Mouse (Mus musculus) stomach, embryonic 16.5 days (tissue): ENCODE data around the gene Plcb1. TPM values are rescaled to one million over a fixed set of nuclear protein-coding genes. Genes with fewer than 3 reads are reported as not detected.

Experiments
- ATAC-seq: fragments of 200-750 bp; cut with Nextera tagmentation; 2 replicates; pipeline ENCODE4 v1.8.0; 2017; ENCODE audit warnings: moderate number of reproducible peaks, moderate TSS enrichment; ENCODE audit not compliant: insufficient read depth, low FRiP score
- H3K27ac ChIP-seq: fragments of 300-500 bp; sonication (generic); 2 replicates; pipeline ENCODE4 v1.5.1; 2014; ENCODE audit warnings: low read length
- H3K27me3 ChIP-seq: fragments of 300-500 bp; sonication (generic); 2 replicates; pipeline ENCODE4 v1.6.1; 2014; ENCODE audit warnings: low read length, control low read depth, mixed read lengths; ENCODE audit not compliant: control insufficient read depth, insufficient read depth
- H3K36me3 ChIP-seq: fragments of 300-500 bp; sonication (generic); 2 replicates; pipeline ENCODE4 v1.6.1; 2014; ENCODE audit warnings: low read length; ENCODE audit not compliant: control insufficient read depth, insufficient read depth
- H3K4me1 ChIP-seq: fragments of 300-500 bp; sonication (generic); 2 replicates; pipeline ENCODE4 v1.6.1; 2014; ENCODE audit warnings: low read length, control low read depth, mixed read lengths; ENCODE audit not compliant: control insufficient read depth, insufficient read depth
- H3K4me2 ChIP-seq: fragments of 300-500 bp; sonication (generic); 2 replicates; pipeline ENCODE4 v1.6.1; 2014; ENCODE audit warnings: low read depth, low read length, mixed read lengths
- H3K4me3 ChIP-seq: fragments of 300-500 bp; sonication (generic); replicated peaks from 2 replicates; pipeline ENCODE4 v1.5.1; 2014; ENCODE audit warnings: mild to moderate bottlenecking, low read length
- H3K9ac ChIP-seq: fragments of 300-500 bp; sonication (generic); 2 replicates; pipeline ENCODE4 v1.6.1; 2014; ENCODE audit warnings: low read length
- H3K9me3 ChIP-seq: fragments of 300-500 bp; sonication (generic); replicated peaks from 2 replicates; pipeline ENCODE4 v1.6.1; 2016; ENCODE audit warnings: low read length, control low read depth; ENCODE audit not compliant: control insufficient read depth
- WGBS: fragments of 180-500 bp; shearing (Covaris S2); extraction: QIAGEN DNeasy Blood & Tissue Kit; methylation state at CpG from one replicate; pipeline ENCODE4 v1.1.7; 2014; 5-methylcytosine and 5-hydroxymethylcytosine counted together
- polyA plus RNA-seq: library from polyadenylated mRNA; unstranded; fragments of >200 nt; fragmentation: Nextera tagmentation; extraction: Ambion mirVana; gene quantifications from 2 replicates; pipeline ENCODE4 v1.2.1, GENCODE M21; 2015

Plcb1 gene
- polyA plus RNA-seq, 1 experiment from 2014 or later = 11.9 TPM

DNA sequence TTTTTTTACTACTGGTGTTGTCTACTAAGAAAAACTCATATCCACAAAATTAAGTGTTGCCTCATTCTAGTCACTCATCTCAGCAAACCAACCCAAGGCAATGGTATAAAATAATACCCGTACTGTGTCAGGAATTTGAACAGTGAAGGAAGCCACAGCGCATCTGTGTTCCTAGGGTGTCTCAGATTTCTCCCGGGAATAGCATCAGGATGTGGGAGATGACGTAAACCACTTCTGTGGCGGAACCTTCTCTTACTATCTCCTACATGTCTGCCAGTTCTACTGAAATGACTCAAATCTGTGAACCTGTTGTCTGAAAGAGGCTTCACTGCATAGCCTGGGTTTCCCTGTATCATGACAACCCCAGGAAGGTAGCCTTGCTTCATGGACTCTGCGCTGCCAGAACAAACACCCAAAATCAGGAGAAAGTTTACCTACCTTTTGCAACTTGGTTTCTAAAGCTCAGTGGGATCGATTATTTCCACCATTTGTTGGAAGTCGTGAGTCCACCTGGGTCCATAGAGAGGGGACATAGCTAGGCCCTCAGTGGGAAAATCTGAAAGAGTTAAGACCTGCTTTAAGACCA is 510.4 kb downstream of the Plcb1 start:
- no peak overlapping the region for H3K27ac ChIP-seq
- H3K4me1 ChIP-seq = no peaks in the 10 kb centered on the region
- H3K36me3 ChIP-seq = no peaks in the 10 kb centered on the region
- H3K9me3 ChIP-seq = no peaks in the 10 kb centered on the region
- no peak overlapping the region for H3K9ac ChIP-seq
- no peak overlapping the region for H3K4me3 ChIP-seq
- WGBS = 87% methylated on average over 8 of the region's 8 CpGs
- no peaks in the 10 kb centered on the region for H3K27me3 ChIP-seq
- H3K4me2 ChIP-seq = no peak overlapping the region
- ATAC-seq = no peak

DNA sequence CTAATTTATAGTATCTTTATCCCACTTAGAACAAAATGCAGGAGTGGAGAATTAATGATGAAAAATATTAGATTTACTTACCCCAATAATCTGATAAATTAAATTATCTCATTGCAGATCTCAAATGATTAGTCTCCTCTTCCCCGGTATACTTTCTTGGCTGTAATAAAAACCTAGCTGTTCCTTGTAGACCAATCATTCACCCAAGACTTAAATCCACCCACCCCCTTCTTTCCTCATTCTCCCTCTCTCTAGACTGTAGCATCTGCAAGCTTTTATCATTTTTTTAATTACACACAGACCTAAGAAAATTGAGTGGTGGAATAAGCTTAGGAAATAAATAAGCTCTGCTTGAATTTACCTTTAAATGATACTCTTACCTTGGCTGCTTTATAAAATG is 514.6 kb downstream of the Plcb1 start:
- no peak overlapping the region for H3K4me3 ChIP-seq
- ATAC-seq = no peak
- no peak overlapping the region for H3K9ac ChIP-seq
- H3K4me2 ChIP-seq = no peak overlapping the region
- no peaks in the 10 kb centered on the region for H3K9me3 ChIP-seq
- H3K36me3 ChIP-seq = no peaks in the 10 kb centered on the region
- no peak overlapping the region for H3K27ac ChIP-seq
- H3K27me3 ChIP-seq = no peaks in the 10 kb centered on the region
- H3K4me1 ChIP-seq = no peaks in the 10 kb centered on the region
- 86% methylated on average over 1 of the region's 1 CpGs for WGBS

DNA sequence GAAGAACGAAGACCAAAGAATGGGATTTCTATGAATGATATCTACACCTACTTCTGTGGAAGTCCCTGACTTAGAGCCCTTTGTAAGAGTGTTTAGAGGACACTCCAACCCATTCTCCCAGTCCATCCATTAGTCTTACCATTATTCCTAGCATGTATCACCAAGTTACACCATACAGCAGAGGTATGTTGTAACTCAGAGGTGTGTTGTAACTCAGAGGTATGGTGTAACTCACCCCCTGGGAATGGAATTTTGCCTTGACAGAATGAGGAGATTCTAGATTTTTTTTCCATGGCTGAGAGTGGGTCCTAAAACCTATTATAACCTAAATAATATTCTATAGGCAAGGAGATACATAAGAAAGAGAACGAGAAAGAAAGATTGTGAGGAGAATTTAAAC is 516.6 kb downstream of the Plcb1 start:
- Histone ChIP-seq H3K9me3 (no peaks in the 10 kb centered on the region), H3K4me3 (no peak overlapping the region), H3K27ac (no peak overlapping the region), H3K4me1 (no peaks in the 10 kb centered on the region), H3K9ac (no peak overlapping the region), H3K4me2 (no peak overlapping the region), H3K36me3 (no peaks in the 10 kb centered on the region), H3K27me3 (no peaks in the 10 kb centered on the region)
- no peak for ATAC-seq
- 87% methylated on average over 2 of the region's 2 CpGs for WGBS

DNA sequence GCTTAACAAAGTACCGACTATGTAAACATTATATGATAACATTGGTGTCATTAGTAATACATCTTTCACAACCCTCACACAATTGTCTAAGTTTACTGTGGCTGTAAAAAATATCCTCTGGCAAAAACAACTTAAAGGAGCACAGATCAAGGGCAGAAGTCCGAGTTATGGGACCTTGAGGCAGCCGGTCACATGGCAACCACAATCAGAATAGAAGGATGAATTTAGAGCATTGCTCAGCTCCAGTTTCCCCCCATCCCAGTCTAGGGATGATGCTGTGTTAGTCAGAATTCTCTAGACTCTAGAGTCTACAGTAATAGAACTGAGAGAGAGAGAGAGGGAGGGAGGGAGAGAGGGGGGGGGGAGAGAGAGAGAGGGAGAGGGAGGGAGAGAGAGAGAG is 519.3 kb downstream of the Plcb1 start:
- ATAC-seq = no peak
- no peaks in the 10 kb centered on the region for H3K4me1 ChIP-seq
- 39% methylated on average over 3 of the region's 3 CpGs for WGBS

DNA sequence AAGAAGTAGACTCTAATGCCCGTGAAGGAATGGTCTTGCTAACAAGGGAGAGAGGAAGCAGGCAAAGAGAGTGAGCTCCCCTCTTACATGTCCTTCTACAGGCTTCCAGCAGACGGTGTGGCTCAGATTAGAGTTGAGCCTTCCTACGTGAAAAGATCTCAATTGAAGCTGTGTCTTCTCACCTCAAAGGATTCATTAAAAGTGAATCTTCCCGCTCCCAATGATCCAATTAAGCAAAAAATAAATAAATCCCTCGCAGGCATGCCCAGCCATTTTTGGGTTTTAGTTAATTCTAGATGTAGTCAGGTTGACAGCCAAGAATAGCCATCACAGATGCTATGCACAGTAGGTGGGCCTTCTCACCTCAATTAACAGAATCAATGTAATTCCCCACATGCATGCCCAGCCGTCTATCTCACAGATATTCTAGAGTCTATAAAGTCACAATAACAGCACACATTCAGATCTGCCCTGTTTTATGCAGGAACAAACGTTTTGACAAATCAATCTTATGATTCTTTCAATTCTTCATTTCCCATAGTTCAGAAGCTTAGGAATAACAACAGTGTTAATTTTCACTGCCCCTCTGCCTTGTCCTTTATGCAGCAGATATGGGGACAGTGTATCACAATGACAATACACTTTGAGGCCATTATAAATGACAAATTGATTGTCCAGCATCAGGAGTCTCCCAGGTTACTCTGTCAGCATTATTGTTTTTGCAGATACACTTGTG is 520.0 kb downstream of the Plcb1 start:
- Histone ChIP-seq H3K4me1 (no peaks in the 10 kb centered on the region), H3K4me2 (no peak overlapping the region), H3K36me3 (no peaks in the 10 kb centered on the region), H3K9me3 (no peaks in the 10 kb centered on the region), H3K27ac (no peak overlapping the region), H3K4me3 (no peak overlapping the region), H3K27me3 (no peaks in the 10 kb centered on the region), H3K9ac (no peak overlapping the region)
- WGBS = 71% methylated on average over 7 of the region's 7 CpGs
- ATAC-seq = no peak

More for the DNA sequence above, 519.3 kb downstream of the Plcb1 start:
- Histone ChIP-seq H3K36me3 (no peaks in the 10 kb centered on the region), H3K9ac (no peak overlapping the region), H3K9me3 (no peaks in the 10 kb centered on the region), H3K27ac (no peak overlapping the region), H3K4me2 (no peak overlapping the region), H3K4me3 (no peak overlapping the region), H3K27me3 (no peaks in the 10 kb centered on the region)

DNA sequence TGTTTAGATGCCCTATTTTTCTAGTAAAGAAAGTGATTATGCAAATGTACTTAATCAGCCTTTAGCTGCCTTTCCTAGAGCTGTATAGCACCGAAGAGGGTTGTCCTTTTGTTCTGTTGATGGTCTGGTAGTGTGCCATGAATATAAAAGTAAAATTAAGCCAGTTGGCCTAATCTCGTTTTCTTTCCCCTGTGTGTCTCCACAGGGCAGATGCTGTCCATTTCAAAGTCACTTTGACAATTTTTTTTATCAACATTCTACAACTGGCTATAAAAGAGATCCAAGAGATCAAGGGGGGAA is 520.6 kb downstream of the Plcb1 start:
- H3K4me2 ChIP-seq = no peak overlapping the region
- H3K27ac ChIP-seq = no peak overlapping the region
- no peak overlapping the region for H3K4me3 ChIP-seq
- no peak overlapping the region for H3K9ac ChIP-seq
- no peaks in the 10 kb centered on the region for H3K9me3 ChIP-seq
- WGBS = 68% methylated on average over 2 of the region's 2 CpGs
- ATAC-seq = no peak
- H3K27me3 ChIP-seq = no peaks in the 10 kb centered on the region
- no peaks in the 10 kb centered on the region for H3K36me3 ChIP-seq
- H3K4me1 ChIP-seq = no peaks in the 10 kb centered on the region

DNA sequence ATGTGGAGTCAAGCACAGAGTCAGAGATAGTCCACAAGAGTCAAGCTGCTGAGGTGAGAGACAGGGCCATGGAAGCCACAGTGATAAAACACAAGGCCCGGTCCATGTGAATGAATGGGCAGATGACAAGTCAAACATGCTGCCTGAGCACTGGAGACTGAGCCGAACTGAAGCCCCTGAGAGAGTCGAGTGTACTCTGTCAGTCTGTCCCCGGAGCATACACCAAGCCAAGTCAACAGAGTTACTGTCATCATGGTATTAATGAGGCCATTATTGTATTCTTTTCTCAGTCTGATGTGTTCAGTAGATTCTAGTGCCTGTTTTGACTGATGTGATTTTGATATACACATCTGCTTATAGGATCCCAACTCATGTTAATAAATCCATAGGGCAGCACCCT is 521.9 kb downstream of the Plcb1 start:
- no peaks in the 10 kb centered on the region for H3K4me1 ChIP-seq
- no peaks in the 10 kb centered on the region for H3K36me3 ChIP-seq
- no peak overlapping the region for H3K4me3 ChIP-seq
- H3K27ac ChIP-seq = no peak overlapping the region
- 78% methylated on average over 4 of the region's 4 CpGs for WGBS
- no peak overlapping the region for H3K4me2 ChIP-seq
- no peaks in the 10 kb centered on the region for H3K9me3 ChIP-seq
- H3K27me3 ChIP-seq = no peaks in the 10 kb centered on the region
- no peak overlapping the region for H3K9ac ChIP-seq
- no peak for ATAC-seq

DNA sequence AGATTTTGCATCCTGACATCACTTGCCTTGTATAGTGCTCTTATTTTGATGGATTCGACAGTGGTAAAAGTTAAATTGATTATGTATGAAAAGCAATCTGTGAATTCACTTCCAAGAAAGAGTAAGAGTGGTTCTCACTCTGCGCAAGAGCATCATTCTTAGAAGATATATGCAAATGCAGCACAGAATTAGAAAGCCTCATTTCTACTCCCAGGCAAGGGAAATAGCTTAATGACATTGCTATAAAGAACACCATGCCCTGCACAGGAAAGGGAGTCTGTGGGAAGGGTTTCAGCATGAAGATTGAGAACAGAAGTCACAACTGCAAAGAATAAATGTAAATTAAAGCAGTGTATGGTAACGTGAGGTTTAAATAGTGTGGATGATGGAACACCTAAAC is 530.1 kb downstream of the Plcb1 start:
- Histone ChIP-seq H3K4me1 (no peaks in the 10 kb centered on the region), H3K4me3 (no peak overlapping the region), H3K27me3 (no peaks in the 10 kb centered on the region), H3K9ac (no peak overlapping the region), H3K4me2 (no peak overlapping the region), H3K9me3 (no peaks in the 10 kb centered on the region), H3K27ac (no peak overlapping the region), H3K36me3 (no peaks in the 10 kb centered on the region)
- 89% methylated on average over 3 of the region's 3 CpGs for WGBS
- no peak for ATAC-seq

DNA sequence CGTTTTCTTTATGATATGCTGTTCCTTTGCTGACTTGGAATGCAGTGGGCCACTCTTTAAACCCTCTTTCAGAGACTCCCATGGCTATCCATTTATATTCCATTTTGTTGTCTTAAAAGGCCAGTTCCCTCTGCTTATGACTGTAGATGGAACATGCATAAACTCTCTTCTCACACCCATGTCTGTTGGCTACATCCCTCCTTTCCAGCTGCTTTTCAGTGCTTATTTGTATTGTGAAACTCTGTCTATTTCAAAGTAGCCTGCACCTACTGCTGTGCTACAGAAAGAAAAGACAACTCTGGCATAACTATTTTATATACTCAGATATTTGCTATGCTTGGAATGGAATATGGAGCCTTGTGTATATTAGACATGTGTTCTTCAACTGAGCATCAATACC is 532.3 kb downstream of the Plcb1 start:
- Histone ChIP-seq H3K9me3 (no peaks in the 10 kb centered on the region), H3K9ac (no peak overlapping the region), H3K36me3 (no peaks in the 10 kb centered on the region), H3K4me3 (no peak overlapping the region), H3K4me2 (no peak overlapping the region), H3K27me3 (no peaks in the 10 kb centered on the region), H3K27ac (no peak overlapping the region), H3K4me1 (no peaks in the 10 kb centered on the region)
- no peak for ATAC-seq
- 90% methylated on average over 1 of the region's 1 CpGs for WGBS
